11 mouse cellular contexts compared by ENCODE assay signal in genomic region chr2:79259326-79259725, GRCm38 (mm10). TPM values are rescaled to one million over a fixed set of nuclear protein-coding genes. Genes with fewer than 3 reads are reported as not detected.
A peak's percentile ranks its signal among the peaks of the same experiment; 100 is the strongest.
DNase-seq lines count a peak whose midpoint lies in the region; ATAC-seq and TF ChIP-seq lines count a peak whose summit lies in the region.
"Had no signal": no experiment of that assay in that cellular context is flagged by ENCODE, and none has a peak within 500 bp of the region (broad histone marks: within the 10 kb centered on the region; RNA-seq: fewer than 3 reads in every experiment).

No protein-coding gene starts in this region.

- H3K27ac ChIP-seq in liver, postnatal 0 days (ENCODE audit: low read depth), result peak overlapping the region; percentile 77
- H3K27ac ChIP-seq in stomach, embryonic 15.5 days, result no peak overlapping the region
- H3K27ac ChIP-seq in hindbrain, embryonic 11.5 days (ENCODE audit: low read depth, low read length), result no peak overlapping the region
- H3K27ac ChIP-seq: heart, embryonic 15.5 days; neural tube, embryonic 13.5 days had no signal

- TF ChIP-seq CTCF in liver, postnatal 0 days (IDR thresholded peaks at IDR 0.05; ENCODE audit: low read depth), result no peak

- peaks cover 2% of the 10 kb centered on the region; the same call in 1 of the 2 replicates for H3K36me3 ChIP-seq in liver, postnatal 0 days (replicated peaks; ENCODE audit: insufficient read depth, low read length)
- H3K36me3 ChIP-seq in stomach, embryonic 15.5 days, result no peaks in the 10 kb centered on the region
- H3K36me3 ChIP-seq in hindbrain, embryonic 11.5 days (ENCODE audit: control insufficient read depth, insufficient read depth, low read length), result no peaks in the 10 kb centered on the region
- H3K36me3 ChIP-seq: heart, embryonic 15.5 days; neural tube, embryonic 13.5 days had no signal

- DNase-seq in heart, adult 18-20 months, result peak; percentile 26 to 41
- no peak for DNase-seq in heart, postnatal 25 days (ENCODE audit: low spot score)
- peak; percentile 75 for DNase-seq in c-Kit-negative CD71-positive TER-119-positive erythroid progenitor cells, embryonic 14.5 days (ENCODE audit: low read depth, low spot score)
- DNase-seq in liver, postnatal 0 days, result peak; percentile 59
- DNase-seq in ovary, postnatal 14 days (ENCODE audit: low spot score), result no peak
- DNase-seq in left cerebral cortex, postnatal 4 days, result no peak
- DNase-seq in hindbrain, embryonic 11.5 days (ENCODE audit: low spot score), result no peak
- DNase-seq: cerebellum, adult 9-10 months had no signal

- intact Hi-C loops in heart, postnatal 25 days (cut with DNase I), result no loop called here
- intact Hi-C loops in left cerebral cortex, postnatal 4 days (cut with DNase I), result no loop called here

- no peaks in the 10 kb centered on the region for H3K9me3 ChIP-seq in liver, postnatal 0 days (ENCODE audit: low read length)
- no peaks in the 10 kb centered on the region for H3K9me3 ChIP-seq in stomach, embryonic 15.5 days
- no peaks in the 10 kb centered on the region for H3K9me3 ChIP-seq in hindbrain, embryonic 11.5 days (ENCODE audit: control insufficient read depth, low read length)
- H3K9me3 ChIP-seq: heart, embryonic 15.5 days; neural tube, embryonic 13.5 days had no signal

- peak; percentile 99 for TF ChIP-seq EP300 in liver, postnatal 0 days (IDR thresholded peaks at IDR 0.05; ENCODE audit: low read depth)

- peaks cover 8% of the 10 kb centered on the region for H3K4me1 ChIP-seq in liver, postnatal 0 days (ENCODE audit: insufficient read depth)
- H3K4me1 ChIP-seq in stomach, embryonic 15.5 days, result 0 out of 2 replicates have a peak, but pooled peaks cover 3% of the 10 kb centered on the region
- H3K4me1 ChIP-seq in hindbrain, embryonic 11.5 days (replicated peaks; ENCODE audit: control insufficient read depth, insufficient read depth, low read length), result 0 out of 2 replicates have a peak, but pooled peaks cover 3% of the 10 kb centered on the region

- no peaks in the 10 kb centered on the region; the same call in 1 of the 2 replicates for H3K27me3 ChIP-seq in liver, postnatal 0 days (ENCODE audit: insufficient read depth, low read length)
- H3K27me3 ChIP-seq in stomach, embryonic 15.5 days (replicated peaks), result peaks cover 6% of the 10 kb centered on the region; the same call in 1 of the 2 replicates
- H3K27me3 ChIP-seq in hindbrain, embryonic 11.5 days (ENCODE audit: control insufficient read depth, insufficient read depth, low read length), result no peaks in the 10 kb centered on the region

- peak overlapping the region; percentile 59 for H3K4me2 ChIP-seq in liver, postnatal 0 days (ENCODE audit: low read depth, low read length)
- no peak overlapping the region for H3K4me2 ChIP-seq in stomach, embryonic 15.5 days
- H3K4me2 ChIP-seq in hindbrain, embryonic 11.5 days (replicated peaks; ENCODE audit: low read depth, low read length), result no peak overlapping the region
- H3K4me2 ChIP-seq: heart, embryonic 15.5 days; neural tube, embryonic 13.5 days had no signal

- 25% methylated on average over 4 of the region's 4 CpGs for WGBS in liver, postnatal 0 days (ENCODE audit: insufficient replicate concordance)
- WGBS in stomach, embryonic 15.5 days, result 75% methylated on average over 4 of the region's 4 CpGs
- WGBS in hindbrain, embryonic 11.5 days, result 80% methylated on average over 4 of the region's 4 CpGs

- H3K4me3 ChIP-seq in liver, postnatal 0 days (ENCODE audit: low read depth, low read length), result peak overlapping the region; percentile 3; the same call in 1 of the 2 replicates
- H3K4me3 ChIP-seq in stomach, embryonic 15.5 days (replicated peaks), result no peak overlapping the region
- no peak overlapping the region for H3K4me3 ChIP-seq in hindbrain, embryonic 11.5 days (ENCODE audit: low read depth, low read length)
- H3K4me3 ChIP-seq: heart, embryonic 15.5 days; neural tube, embryonic 13.5 days had no signal

- peak overlapping the region; percentile 37; the same call in 1 of the 2 replicates for H3K9ac ChIP-seq in liver, postnatal 0 days (replicated peaks)
- no peak overlapping the region for H3K9ac ChIP-seq in stomach, embryonic 15.5 days
- H3K9ac ChIP-seq in hindbrain, embryonic 11.5 days (ENCODE audit: low read depth, low read length), result no peak overlapping the region
- H3K9ac ChIP-seq: heart, embryonic 15.5 days; neural tube, embryonic 13.5 days had no signal

- peak; percentile 78 for ATAC-seq in liver, postnatal 0 days
- ATAC-seq in stomach, embryonic 15.5 days (ENCODE audit: insufficient read depth, low FRiP score, low read depth), result peak; percentile 89
- ATAC-seq in hindbrain, embryonic 11.5 days (ENCODE audit: low FRiP score), result no peak

RNA-seq across cellular contexts. Expression of gene Itga4, which starts 4.1 kb away (rescaled TPM):
- total RNA-seq in heart, adult 18-20 months (2021), result 1 to 10 TPM; 1.7 to 4.5 TPM
- total RNA-seq in heart, postnatal 25 days (2021), result 1 to 10 TPM; 2.4 TPM
- polyA plus RNA-seq in liver, postnatal 0 days (2015; fragmentation: Nextera tagmentation; extraction: Ambion mirVana), result 8.3 and 10.2 TPM in 2 replicates
- polyA plus RNA-seq in stomach, embryonic 15.5 days (2015; fragmentation: Nextera tagmentation; extraction: Ambion mirVana), result 4.9 and 6.5 TPM in 2 replicates
- total RNA-seq in left cerebral cortex, postnatal 4 days (2021), result 10 to 100 TPM in 1 of 2 experiments, 1 to 10 TPM in 1; 9.0 to 10.6 TPM
- polyA plus RNA-seq in hindbrain, embryonic 11.5 days (2014; fragmentation: Nextera tagmentation; extraction: Ambion mirVana), result 8.3 and 9.0 TPM in 2 replicates

Comparison
In these comparisons a context has a peak if more than half of its experiments do, and no peak if none do; other contexts are left out.
1. DNase-seq: peak in heart, adult 18-20 months (2 of 2), c-Kit-negative CD71-positive TER-119-positive erythroid progenitor cells, embryonic 14.5 days (single experiment) and liver, postnatal 0 days (single experiment); none in heart, postnatal 25 days (single experiment), ovary, postnatal 14 days (single experiment), left cerebral cortex, postnatal 4 days (single experiment) and hindbrain, embryonic 11.5 days (single experiment).